ENCODE assay signal across 35 mouse cellular contexts in the genomic region with DNA sequence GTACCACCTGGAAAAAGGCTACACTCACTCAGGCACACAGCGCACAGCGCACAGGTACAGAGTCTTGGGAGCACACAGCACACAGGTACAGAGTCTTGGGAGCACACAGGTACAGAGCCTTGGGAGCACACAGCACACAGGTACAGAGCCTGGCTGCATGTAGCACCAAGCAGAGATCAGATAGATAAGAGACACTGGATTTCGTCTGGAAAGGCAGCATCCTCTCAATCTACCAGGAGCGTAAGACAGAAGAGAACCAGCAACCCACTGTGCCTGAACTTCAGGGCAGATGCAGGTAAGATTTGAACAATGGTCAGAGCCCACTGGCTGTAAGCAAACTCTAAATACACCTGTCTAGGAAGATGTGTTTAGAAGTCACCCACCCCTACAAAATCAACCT. TPM values are rescaled to one million over a fixed set of nuclear protein-coding genes. Genes with fewer than 3 reads are reported as not detected.
"Had no signal": no experiment of that assay in that cellular context is flagged by ENCODE, and none has a peak within 500 bp of the region (broad histone marks: within the 10 kb centered on the region; RNA-seq: fewer than 3 reads in every experiment).

No protein-coding gene starts in this region.

- H3K36me3 ChIP-seq: heart, embryonic 10.5 days; heart, embryonic 12.5 days; heart, embryonic 13.5 days; heart, embryonic 15.5 days; hindbrain, embryonic 10.5 days; hindbrain, embryonic 12.5 days; hindbrain, embryonic 13.5 days; hindbrain, embryonic 15.5 days; intestine, embryonic 15.5 days; kidney, embryonic 15.5 days had no signal

- H3K4me3 ChIP-seq: heart, embryonic 10.5 days; heart, embryonic 12.5 days; heart, embryonic 13.5 days; heart, embryonic 15.5 days; hindbrain, embryonic 10.5 days; hindbrain, embryonic 12.5 days; hindbrain, embryonic 13.5 days; hindbrain, embryonic 15.5 days; intestine, embryonic 15.5 days; kidney, embryonic 15.5 days; layer of hippocampus, adult 2 months had no signal

- H3K27ac ChIP-seq: heart, embryonic 10.5 days; heart, embryonic 13.5 days; heart, embryonic 15.5 days; hindbrain, embryonic 10.5 days; hindbrain, embryonic 12.5 days; hindbrain, embryonic 13.5 days; hindbrain, embryonic 14.5 days; hindbrain, embryonic 15.5 days; hindbrain, postnatal 0 days; intestine, embryonic 15.5 days; kidney, embryonic 15.5 days; kidney, postnatal 0 days had no signal

- H3K9ac ChIP-seq: heart, embryonic 12.5 days; heart, embryonic 13.5 days; heart, embryonic 15.5 days; hindbrain, embryonic 12.5 days; hindbrain, embryonic 13.5 days; hindbrain, embryonic 14.5 days; hindbrain, embryonic 15.5 days; intestine, embryonic 15.5 days; kidney, embryonic 15.5 days had no signal

- ATAC-seq: hindbrain, embryonic 16.5 days; hindbrain, postnatal 0 days; inflammation-experienced regulatory T-cells, adult 6 months; intestine, embryonic 15.5 days; intestine, embryonic 16.5 days; intestine, postnatal 0 days had no signal

- H3K4me1 ChIP-seq: heart, embryonic 12.5 days; heart, embryonic 13.5 days; heart, embryonic 15.5 days; intestine, embryonic 15.5 days had no signal

- H3K9me3 ChIP-seq: heart, embryonic 10.5 days; heart, embryonic 12.5 days; heart, embryonic 13.5 days; heart, embryonic 15.5 days; hindbrain, embryonic 10.5 days; hindbrain, embryonic 12.5 days; hindbrain, embryonic 13.5 days; hindbrain, embryonic 15.5 days; intestine, embryonic 15.5 days; kidney, embryonic 15.5 days had no signal

- DNase-seq: heart, postnatal 10 days; heart, postnatal 14 days; heart, postnatal 36 days; heart, postnatal 4 days; kidney, adult 11 months; kidney, adult 18-20 months; kidney, adult 2 months; kidney, adult 8-10 months; kidney, adult 9 months; kidney, postnatal 10 days; kidney, postnatal 14 days; kidney, postnatal 25 days; kidney, postnatal 36 days; kidney, postnatal 4 days; layer of hippocampus, adult 9-11 months; layer of hippocampus, postnatal 36 days had no signal

- H3K27me3 ChIP-seq: heart, embryonic 12.5 days; heart, embryonic 13.5 days; heart, embryonic 15.5 days; hindbrain, embryonic 12.5 days; hindbrain, embryonic 13.5 days; hindbrain, embryonic 15.5 days; intestine, embryonic 15.5 days; kidney, embryonic 15.5 days had no signal

- H3K4me2 ChIP-seq: heart, embryonic 11.5 days; heart, embryonic 12.5 days; heart, embryonic 13.5 days; heart, embryonic 15.5 days; hindbrain, embryonic 12.5 days; hindbrain, embryonic 13.5 days; hindbrain, embryonic 14.5 days; hindbrain, embryonic 15.5 days; intestine, embryonic 15.5 days; kidney, embryonic 15.5 days had no signal

RNA-seq across cellular contexts. Expression of gene Erg, which starts 12.5 kb away (rescaled TPM):
- polyA plus RNA-seq: inflammation-experienced regulatory T-cells, adult 6 months had no signal
